Mouse (Mus musculus): ENCODE measurements around the gene Sbno2.

Sbno2 gene

GRCm38 (mm10) chr10:80032799-80033480 lies 72.4 kb downstream of the Sbno2 start:
- peak; percentile 77 to 83 for DNase-seq

- DNase-seq, result no peak
Measured at GRCm38 (mm10) chr10:80030736-80031135, 74.6 kb downstream of the Sbno2 start.

GRCm38 (mm10) chr10:80030191-80030590 lies 75.2 kb downstream of the Sbno2 start:
- DNase-seq, result no peak

GRCm38 (mm10) chr10:80028521-80028846 lies 76.9 kb downstream of the Sbno2 start:
- DNase-seq, result no peak

- no peak for DNase-seq
Measured at GRCm38 (mm10) chr10:80027681-80028520, 77.5 kb downstream of the Sbno2 start.

- peak in 1 of 2 experiments; percentile 48 for DNase-seq
Measured at GRCm38 (mm10) chr10:80025889-80026288, 79.5 kb downstream of the Sbno2 start.

GRCm38 (mm10) chr10:80025463-80025862 lies 79.9 kb downstream of the Sbno2 start:
- no peak for DNase-seq

GRCm38 (mm10) chr10:80025044-80025347 lies 80.4 kb downstream of the Sbno2 start:
- DNase-seq, result no peak

- DNase-seq, result peak; percentile 62 to 71
Measured at GRCm38 (mm10) chr10:80024229-80025043, 80.9 kb downstream of the Sbno2 start.

- no peak for DNase-seq
Measured at GRCm38 (mm10) chr10:80023758-80024157, 81.6 kb downstream of the Sbno2 start.

GRCm38 (mm10) chr10:80022806-80023205 lies 82.6 kb downstream of the Sbno2 start:
- DNase-seq, result no peak

- no peak for DNase-seq
Measured at GRCm38 (mm10) chr10:80022164-80022563, 83.2 kb downstream of the Sbno2 start.

- DNase-seq, result no peak
Measured at GRCm38 (mm10) chr10:80021320-80021641, 84.1 kb downstream of the Sbno2 start.

- DNase-seq, result no peak
Measured at GRCm38 (mm10) chr10:80020603-80021319, 84.6 kb downstream of the Sbno2 start.

GRCm38 (mm10) chr10:80020191-80020590 lies 85.2 kb downstream of the Sbno2 start:
- DNase-seq, result no peak

GRCm38 (mm10) chr10:80019471-80020131 lies 85.8 kb downstream of the Sbno2 start:
- DNase-seq, result no peak

- DNase-seq, result peak; percentile 60 to 63
Measured at GRCm38 (mm10) chr10:80018739-80019297, 86.6 kb downstream of the Sbno2 start.

GRCm38 (mm10) chr10:80017771-80018170 lies 87.6 kb downstream of the Sbno2 start:
- no peak for DNase-seq

GRCm38 (mm10) chr10:80017361-80017760 lies 88.0 kb downstream of the Sbno2 start:
- peak; percentile 89 to 94 for DNase-seq

GRCm38 (mm10) chr10:80016931-80017330 lies 88.4 kb downstream of the Sbno2 start:
- DNase-seq, result peak in 1 of 2 experiments; percentile 39

- DNase-seq, result peak; percentile 72 to 81
Measured at GRCm38 (mm10) chr10:80016511-80016910, 88.9 kb downstream of the Sbno2 start, which contains the start of gene Arhgap45. Arhgap45 (plus strand) TSS chr10:80016653.

GRCm38 (mm10) chr10:80015583-80015982 lies 89.8 kb downstream of the Sbno2 start:
- DNase-seq, result no peak

Data from spleen, adult 18-20 months (tissue).